Mouse (Mus musculus): Measurements from ENCODE around the gene Ilkap. TPM values are rescaled to one million over a fixed set of nuclear protein-coding genes. Genes with fewer than 3 reads are reported as not detected.

The Ilkap gene
- polyA plus RNA-seq, 2 experiments = 46.0 to 62.1 TPM

- Histone ChIP-seq H3K36me3 (replicated peaks; ENCODE audit: control insufficient read depth, insufficient read depth, low read depth) (no peaks in the 10 kb centered on the region; the same call in 1 of the 2 replicates), H3K4me2 (ENCODE audit: low read depth) (no peak overlapping the region), H3K4me3 (ENCODE audit: insufficient read depth in 1 of 2, low read depth in 2 of 2, low read length in 2 of 2) (no peak overlapping the region), H3K9me3 (ENCODE audit: control insufficient read depth, low read length) (no peaks in the 10 kb centered on the region), H3K27me3 (ENCODE audit: control insufficient read depth, insufficient read depth, low read length) (no peaks in the 10 kb centered on the region), H3K4me1 (replicated peaks; ENCODE audit: control insufficient read depth in 2 of 2, insufficient read depth in 2 of 2, low read length in 1 of 2) (no peaks in the 10 kb centered on the region), H3K27ac (no peak overlapping the region), H3K9ac (replicated peaks) (no peak overlapping the region)
- DNase-seq (ENCODE audit: low read depth in 3 of 3, low spot score in 3 of 3) (peak; percentile 28 to 47 (median 47)), ATAC-seq (ENCODE audit: insufficient read depth) (no peak)
- TF ChIP-seq CTCF (IDR thresholded peaks at IDR 0.05; ENCODE audit: low read depth) (peak; percentile 87), EP300 (IDR thresholded peaks at IDR 0.05; ENCODE audit: low read depth) (no peak)
- 44% methylated on average over 4 of the region's 4 CpGs for WGBS (ENCODE audit: insufficient replicate concordance)
Measured at GRCm38 (mm10) chr1:91428614-91429013, 30.0 kb upstream of the Ilkap start.

- TF ChIP-seq EP300 (IDR thresholded peaks at IDR 0.05; ENCODE audit: low read depth) = no peak
- no peak for TF ChIP-seq CTCF (IDR thresholded peaks at IDR 0.05; ENCODE audit: low read depth)
- no peak overlapping the region for H3K4me2 ChIP-seq (ENCODE audit: low read depth)
- no peak for DNase-seq (ENCODE audit: low read depth in 3 of 3, low spot score in 3 of 3)
- no peak overlapping the region for H3K4me3 ChIP-seq (ENCODE audit: insufficient read depth in 1 of 2, low read depth in 2 of 2, low read length in 2 of 2)
- H3K36me3 ChIP-seq (replicated peaks; ENCODE audit: control insufficient read depth, insufficient read depth, low read depth) = no peaks in the 10 kb centered on the region
- ATAC-seq (ENCODE audit: insufficient read depth) = no peak
- H3K27me3 ChIP-seq (ENCODE audit: control insufficient read depth, insufficient read depth, low read length) = no peaks in the 10 kb centered on the region
- 62% methylated on average over 9 of the region's 9 CpGs for WGBS (ENCODE audit: insufficient replicate concordance)
- H3K4me1 ChIP-seq (replicated peaks; ENCODE audit: control insufficient read depth in 2 of 2, insufficient read depth in 2 of 2, low read length in 1 of 2) = no peaks in the 10 kb centered on the region
- H3K27ac ChIP-seq = no peak overlapping the region
- H3K9ac ChIP-seq (replicated peaks) = no peak overlapping the region
- no peaks in the 10 kb centered on the region for H3K9me3 ChIP-seq (ENCODE audit: control insufficient read depth, low read length)
Measured at GRCm38 (mm10) chr1:91426397-91426796, 27.8 kb upstream of the Ilkap start.

GRCm38 (mm10) chr1:91420601-91421065 lies 22.0 kb upstream of the Ilkap start:
- H3K4me1 ChIP-seq (replicated peaks; ENCODE audit: control insufficient read depth in 2 of 2, insufficient read depth in 2 of 2, low read length in 1 of 2) = peaks cover 0 to 6% of the 10 kb centered on the region in 2 experiments; a peak in 1 of 4 replicates
- no peaks in the 10 kb centered on the region for H3K36me3 ChIP-seq (replicated peaks; ENCODE audit: control insufficient read depth, insufficient read depth, low read depth)
- H3K27me3 ChIP-seq (ENCODE audit: control insufficient read depth, insufficient read depth, low read length) = no peaks in the 10 kb centered on the region
- no peaks in the 10 kb centered on the region for H3K9me3 ChIP-seq (ENCODE audit: control insufficient read depth, low read length)
- no peak overlapping the region for H3K9ac ChIP-seq (replicated peaks)
- 77% methylated on average over 8 of the region's 8 CpGs for WGBS (ENCODE audit: insufficient replicate concordance)
- no peak for DNase-seq (ENCODE audit: low read depth in 3 of 3, low spot score in 3 of 3)
- no peak overlapping the region for H3K4me2 ChIP-seq (ENCODE audit: low read depth)
- peak; percentile 23; the same call in 1 of the 2 replicates for ATAC-seq (ENCODE audit: insufficient read depth)
- no peak for TF ChIP-seq EP300 (IDR thresholded peaks at IDR 0.05; ENCODE audit: low read depth)
- TF ChIP-seq CTCF (IDR thresholded peaks at IDR 0.05; ENCODE audit: low read depth) = no peak
- H3K4me3 ChIP-seq (ENCODE audit: insufficient read depth in 1 of 2, low read depth in 2 of 2, low read length in 2 of 2) = no peak overlapping the region
- H3K27ac ChIP-seq = no peak overlapping the region

GRCm38 (mm10) chr1:91419862-91420600 lies 21.4 kb upstream of the Ilkap start:
- no peaks in the 10 kb centered on the region for H3K9me3 ChIP-seq (ENCODE audit: control insufficient read depth, low read length)
- H3K4me3 ChIP-seq (ENCODE audit: insufficient read depth in 1 of 2, low read depth in 2 of 2, low read length in 2 of 2) = no peak overlapping the region
- H3K4me1 ChIP-seq (replicated peaks; ENCODE audit: control insufficient read depth in 2 of 2, insufficient read depth in 2 of 2, low read length in 1 of 2) = peaks cover 0 to 6% of the 10 kb centered on the region in 2 experiments; a peak in 1 of 4 replicates
- TF ChIP-seq EP300 (IDR thresholded peaks at IDR 0.05; ENCODE audit: low read depth) (no peak), CTCF (IDR thresholded peaks at IDR 0.05; ENCODE audit: low read depth) (no peak)
- H3K27me3 ChIP-seq (ENCODE audit: control insufficient read depth, insufficient read depth, low read length) = no peaks in the 10 kb centered on the region
- WGBS (ENCODE audit: insufficient replicate concordance) = 56% methylated on average over 10 of the region's 10 CpGs
- no peak overlapping the region for H3K4me2 ChIP-seq (ENCODE audit: low read depth)
- ATAC-seq (ENCODE audit: insufficient read depth) (peak; percentile 30; the same call in 1 of the 2 replicates), DNase-seq (ENCODE audit: low read depth in 3 of 3, low spot score in 3 of 3) (no peak)
- H3K9ac ChIP-seq (replicated peaks) = no peak overlapping the region
- no peak overlapping the region for H3K27ac ChIP-seq
- H3K36me3 ChIP-seq (replicated peaks; ENCODE audit: control insufficient read depth, insufficient read depth, low read depth) = no peaks in the 10 kb centered on the region

- Histone ChIP-seq H3K9ac (replicated peaks) (no peak overlapping the region), H3K4me2 (ENCODE audit: low read depth) (no peak overlapping the region), H3K4me3 (ENCODE audit: insufficient read depth in 1 of 2, low read depth in 2 of 2, low read length in 2 of 2) (no peak overlapping the region), H3K27me3 (ENCODE audit: control insufficient read depth, insufficient read depth, low read length) (peaks cover 3% of the 10 kb centered on the region; the same call in 1 of the 2 replicates), H3K9me3 (ENCODE audit: control insufficient read depth, low read length) (no peaks in the 10 kb centered on the region), H3K36me3 (replicated peaks; ENCODE audit: control insufficient read depth, insufficient read depth, low read depth) (no peaks in the 10 kb centered on the region), H3K4me1 (replicated peaks; ENCODE audit: control insufficient read depth in 2 of 2, insufficient read depth in 2 of 2, low read length in 1 of 2) (peaks cover 0 to 6% of the 10 kb centered on the region in 2 experiments; a peak in 1 of 4 replicates), H3K27ac (no peak overlapping the region)
- TF ChIP-seq EP300 (IDR thresholded peaks at IDR 0.05; ENCODE audit: low read depth) = no peak
- no peak for TF ChIP-seq CTCF (IDR thresholded peaks at IDR 0.05; ENCODE audit: low read depth)
- DNase-seq (ENCODE audit: low read depth in 3 of 3, low spot score in 3 of 3) (no peak), ATAC-seq (ENCODE audit: insufficient read depth) (no peak)
- WGBS (ENCODE audit: insufficient replicate concordance) = 82% methylated on average over 1 of the region's 1 CpGs
Measured at GRCm38 (mm10) chr1:91417991-91418390, 19.4 kb upstream of the Ilkap start.

Data from liver, embryonic 14.5 days (tissue).